Mouse (Mus musculus) heart, postnatal 0 days (tissue): ENCODE measurements around the gene Dchs1. TPM values are rescaled to one million over a fixed set of nuclear protein-coding genes. Genes with fewer than 3 reads are reported as not detected.
A peak's percentile ranks its signal among the peaks of the same experiment; 100 is the strongest.

ENCODE experiments used
- ATAC-seq: fragments of 200-750 bp; cut with Nextera tagmentation; 2 replicates; pipeline ENCODE4 v1.8.0; 2017; ENCODE audit warnings: low read depth, moderate number of reproducible peaks, moderate library complexity; ENCODE audit not compliant: insufficient read depth
- DNase-seq: peaks from one replicate; pipeline ENCODE4 v3.0.0-alpha.2; 2016; ENCODE audit warnings: low spot score
- H3K27ac ChIP-seq: fragments of 300-500 bp; sonication (generic); 2 replicates; pipeline ENCODE4 v1.5.1; 2014; ENCODE audit warnings: low read depth, mild to moderate bottlenecking
- H3K27me3 ChIP-seq: fragments of 300-500 bp; sonication (generic); 2 replicates; pipeline ENCODE4 v1.6.1; 2014; ENCODE audit warnings: low read length, mixed read lengths; ENCODE audit not compliant: control insufficient read depth, insufficient read depth
- H3K36me3 ChIP-seq: fragments of 300-500 bp; sonication (generic); replicated peaks from 2 replicates; pipeline ENCODE4 v1.6.1; 2014; ENCODE audit warnings: low read length, mixed read lengths; ENCODE audit not compliant: control insufficient read depth, insufficient read depth
- H3K4me1 ChIP-seq: fragments of 300-500 bp; sonication (generic); 2 replicates; pipeline ENCODE4 v1.6.1; 2014; ENCODE audit warnings: antibody characterized with exemption; ENCODE audit not compliant: control insufficient read depth, insufficient read depth
- H3K4me2 ChIP-seq: fragments of 300-500 bp; sonication (generic); 2 replicates; pipeline ENCODE4 v1.6.1; 2014; ENCODE audit warnings: low read depth, mild to moderate bottlenecking, low read length, moderate library complexity
- H3K4me3 ChIP-seq: fragments of 300-500 bp; sonication (generic); 2 replicates; pipeline ENCODE4 v1.5.1; 2014; ENCODE audit warnings: low read depth, low read length
- H3K9ac ChIP-seq: fragments of 300-500 bp; sonication (generic); replicated peaks from 2 replicates; pipeline ENCODE4 v1.6.1; 2014; ENCODE audit warnings: low read depth, low read length, mixed read lengths
- H3K9me3 ChIP-seq: fragments of 300-500 bp; sonication (generic); replicated peaks from 2 replicates; pipeline ENCODE4 v1.6.1; 2016; ENCODE audit warnings: low read length; ENCODE audit not compliant: control insufficient read depth
- CTCF ChIP-seq: IDR thresholded peaks from 2 replicates; pipeline ENCODE4 v1.5.1; 2016; ENCODE audit warnings: antibody characterized with exemption, control low read depth, low read depth
- EP300 ChIP-seq: IDR thresholded peaks from 2 replicates; pipeline ENCODE4 v1.6.1; 2016; ENCODE audit warnings: antibody characterized with exemption, low read depth
- WGBS: fragments of 180-500 bp; shearing (Covaris S2); extraction: QIAGEN DNeasy Blood & Tissue Kit; methylation state at CpG from one replicate; pipeline ENCODE4 v1.1.7; 2014; 5-methylcytosine and 5-hydroxymethylcytosine counted together
- polyA plus RNA-seq: library from polyadenylated mRNA; unstranded; fragments of >200 nt; fragmentation: Nextera tagmentation; extraction: Ambion mirVana; gene quantifications from 2 replicates; pipeline ENCODE4 v1.2.1, GENCODE M21; 2015
- total RNA-seq: library from RNA; depleted of rRNA; stranded (reverse); fragments of >200 nt; gene quantifications from 2 replicates; pipeline ENCODE4 v1.2.3, GENCODE M21; 2014; ENCODE audit warnings: low replicate concordance

Dchs1 gene
- total and polyA plus RNA-seq, 2 experiments from 2014 or later = 2.1 to 19.3 TPM

- TF ChIP-seq CTCF = no peak
- TF ChIP-seq EP300 = no peak
- Histone ChIP-seq H3K4me2 (no peak overlapping the region), H3K36me3 (peaks cover 14% of the 10 kb centered on the region; the same call in 1 of the 2 replicates), H3K4me3 (no peak overlapping the region), H3K9me3 (0 out of 2 replicates have a peak, but pooled peaks cover 3% of the 10 kb centered on the region), H3K9ac (no peak overlapping the region), H3K4me1 (peaks cover 10% of the 10 kb centered on the region), H3K27me3 (no peaks in the 10 kb centered on the region), H3K27ac (no peak overlapping the region)
- DNase-seq (no peak), ATAC-seq (no peak)
- 68% methylated on average over 3 of the region's 3 CpGs for WGBS
Observed at GRCm38 (mm10) chr7:105812566-105812965, 25.1 kb upstream of the Dchs1 start.

GRCm38 (mm10) chr7:105811516-105811915 lies 24.1 kb upstream of the Dchs1 start:
- H3K27ac ChIP-seq = no peak overlapping the region
- H3K4me1 ChIP-seq = peaks cover 14% of the 10 kb centered on the region
- H3K9ac ChIP-seq = no peak overlapping the region
- no peak for DNase-seq
- H3K9me3 ChIP-seq = 0 out of 2 replicates have a peak, but pooled peaks cover 3% of the 10 kb centered on the region
- peaks cover 14% of the 10 kb centered on the region; the same call in 1 of the 2 replicates for H3K36me3 ChIP-seq
- H3K27me3 ChIP-seq = no peaks in the 10 kb centered on the region
- peak overlapping the region; percentile 31 for H3K4me2 ChIP-seq
- TF ChIP-seq EP300 (no peak), CTCF (no peak)
- peak overlapping the region; percentile 78; the same call in 1 of the 2 replicates for H3K4me3 ChIP-seq
- no peak for ATAC-seq

DNA sequence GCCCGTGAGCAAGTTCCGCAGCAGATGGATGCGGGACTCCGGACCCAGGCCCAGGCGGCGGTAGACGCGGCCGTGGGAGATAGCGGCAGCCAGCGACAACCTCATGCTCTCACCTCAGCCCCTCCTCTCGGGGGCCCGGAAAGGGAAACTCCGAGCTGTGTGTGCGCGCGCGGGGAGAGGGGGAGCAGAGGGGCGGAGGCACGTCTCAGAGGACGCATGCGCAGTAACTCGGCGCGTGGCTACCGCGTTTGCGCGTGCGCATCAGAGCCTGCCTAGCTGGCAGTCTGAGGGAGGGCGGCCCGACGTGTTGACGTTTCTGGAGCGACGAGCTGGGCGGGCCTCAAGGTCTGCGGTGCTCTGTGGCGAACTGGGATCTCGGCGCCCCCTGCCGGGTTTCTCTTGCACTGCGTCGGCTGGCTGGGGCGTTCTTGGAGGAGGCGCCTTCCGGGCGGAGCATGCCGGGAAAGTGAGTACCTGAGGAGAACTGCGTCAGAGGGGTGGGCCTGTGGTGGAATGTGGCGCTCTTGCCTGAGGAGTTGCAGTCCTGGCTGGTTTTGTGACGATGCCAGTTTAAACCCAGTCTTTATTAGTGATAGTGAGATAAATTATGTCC lies 23.5 kb upstream of the Dchs1 start, which contains the start of gene Mrpl17:
Mrpl17 (minus strand) TSS at position 223 of the 613 bp plus-strand sequence.
- H3K4me1 ChIP-seq = peaks cover 14% of the 10 kb centered on the region
- peak within 1 kb of the TSS; percentile 94 for H3K9ac ChIP-seq
- H3K36me3 ChIP-seq = peaks cover 14% of the 10 kb centered on the region; the same call in 1 of the 2 replicates
- DNase-seq = peak; percentile 98
- WGBS = under 1% methylated on average over 49 of the region's 52 CpGs
- 0 out of 2 replicates have a peak, but pooled peaks cover 3% of the 10 kb centered on the region for H3K9me3 ChIP-seq
- peak within 1 kb of the TSS; percentile 94 for H3K4me2 ChIP-seq
- peak within 1 kb of the TSS; percentile 87 for H3K27ac ChIP-seq
- H3K27me3 ChIP-seq = no peaks in the 10 kb centered on the region
- no peak; the same call in 1 of the 2 replicates for TF ChIP-seq EP300
- TF ChIP-seq CTCF = peak; percentile 95
- peak within 1 kb of the TSS; percentile 78 for H3K4me3 ChIP-seq
- peak; percentile 98 for ATAC-seq

- H3K36me3 ChIP-seq = peaks cover 14% of the 10 kb centered on the region; the same call in 1 of the 2 replicates
- H3K9ac ChIP-seq = peak overlapping the region; percentile 94
- peaks cover 14% of the 10 kb centered on the region for H3K4me1 ChIP-seq
- DNase-seq (no peak), ATAC-seq (peak; percentile 31)
- no peak for TF ChIP-seq EP300
- TF ChIP-seq CTCF = no peak
- 4% methylated on average over 37 of the region's 37 CpGs for WGBS
- H3K4me3 ChIP-seq = peak overlapping the region; percentile 78
- H3K9me3 ChIP-seq = 0 out of 2 replicates have a peak, but pooled peaks cover 3% of the 10 kb centered on the region
- peak overlapping the region; percentile 94 for H3K4me2 ChIP-seq
- H3K27ac ChIP-seq = peak overlapping the region; percentile 87
- H3K27me3 ChIP-seq = no peaks in the 10 kb centered on the region
Observed at GRCm38 (mm10) chr7:105810280-105810876, 22.9 kb upstream of the Dchs1 start.

GRCm38 (mm10) chr7:105809836-105810235 lies 22.4 kb upstream of the Dchs1 start:
- H3K9ac ChIP-seq = peak overlapping the region; percentile 94
- ATAC-seq (no peak), DNase-seq (no peak)
- H3K27me3 ChIP-seq = no peaks in the 10 kb centered on the region
- WGBS = 75% methylated on average over 7 of the region's 7 CpGs
- no peak for TF ChIP-seq EP300
- no peak for TF ChIP-seq CTCF
- H3K36me3 ChIP-seq = peaks cover 14% of the 10 kb centered on the region; the same call in 1 of the 2 replicates
- H3K4me2 ChIP-seq = peak overlapping the region; percentile 94
- peak overlapping the region; percentile 87; the same call in 1 of the 2 replicates for H3K27ac ChIP-seq
- peak overlapping the region; percentile 78 for H3K4me3 ChIP-seq
- 0 out of 2 replicates have a peak, but pooled peaks cover 3% of the 10 kb centered on the region for H3K9me3 ChIP-seq
- peaks cover 14% of the 10 kb centered on the region for H3K4me1 ChIP-seq
